ENCODE assay signal across 10 mouse cellular contexts in the genomic region with DNA sequence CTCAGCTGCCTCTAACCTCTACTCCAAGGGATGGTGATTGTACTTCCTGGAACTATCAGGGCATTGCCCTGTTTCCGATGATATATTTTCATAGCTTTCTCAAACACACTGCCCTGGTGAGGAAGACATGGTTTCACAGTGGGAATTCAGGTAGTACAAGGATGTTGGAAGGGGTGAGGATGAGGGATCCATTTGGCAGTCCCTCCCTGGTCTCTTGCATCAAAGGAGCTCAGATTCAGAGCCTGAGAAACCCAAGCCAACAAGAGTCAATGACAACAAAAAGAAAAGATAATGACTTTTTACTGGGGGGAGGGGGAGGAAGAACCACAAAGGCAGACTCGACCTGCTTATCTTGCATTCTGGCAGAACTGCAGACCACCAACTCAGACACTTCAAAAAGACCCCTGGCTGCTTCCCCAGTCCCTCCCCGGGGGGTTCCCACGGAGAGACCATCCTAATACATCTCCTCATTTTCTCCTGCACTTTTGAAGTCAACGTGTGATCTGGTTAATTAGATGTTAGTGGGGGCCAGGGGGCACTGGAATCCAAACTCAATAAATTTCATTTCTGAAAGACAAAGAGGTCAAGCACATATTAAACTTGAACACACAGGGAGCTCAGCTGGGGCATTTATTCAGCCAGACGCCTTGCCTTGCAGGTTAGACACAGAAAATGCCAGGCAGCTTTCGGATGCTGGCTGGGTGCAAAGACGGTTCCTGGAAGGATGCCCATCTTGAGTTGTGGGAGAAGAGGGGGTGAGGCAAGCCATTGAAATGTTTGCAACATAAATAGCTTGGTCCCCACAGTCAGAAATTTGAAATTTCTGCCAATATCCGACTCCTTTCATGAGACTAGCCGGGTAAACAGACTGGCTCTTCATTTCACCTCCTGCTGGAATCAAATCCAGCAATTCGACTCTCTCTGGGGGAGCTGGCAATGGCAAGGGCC.
DNase-seq lines count a peak whose midpoint lies in the region; ATAC-seq lines count a peak whose summit lies in the region.
"Had no signal": no experiment of that assay in that cellular context is flagged by ENCODE, and none has a peak within 500 bp of the region (broad histone marks: within the 10 kb centered on the region; RNA-seq: fewer than 3 reads in every experiment).

No protein-coding gene starts in this region.

- no peak overlapping the region for H3K9ac ChIP-seq in embryonic facial prominence, embryonic 14.5 days (ENCODE audit: low read depth, low read length)
- no peak overlapping the region for H3K9ac ChIP-seq in midbrain, embryonic 15.5 days
- H3K9ac ChIP-seq in midbrain, embryonic 13.5 days (replicated peaks) = no peak overlapping the region
- H3K9ac ChIP-seq: heart, embryonic 15.5 days had no signal

- no peak overlapping the region for H3K27ac ChIP-seq in embryonic facial prominence, embryonic 14.5 days (replicated peaks; ENCODE audit: low read depth, low read length)
- H3K27ac ChIP-seq in embryonic facial prominence, embryonic 10.5 days (replicated peaks) = no peak overlapping the region; the same call in 1 of the 2 replicates
- peak overlapping the region; percentile 44; the same call in 1 of the 2 replicates for H3K27ac ChIP-seq in midbrain, embryonic 15.5 days
- no peak overlapping the region for H3K27ac ChIP-seq in midbrain, embryonic 13.5 days
- H3K27ac ChIP-seq: heart, embryonic 15.5 days had no signal

- H3K4me3 ChIP-seq in embryonic facial prominence, embryonic 14.5 days (ENCODE audit: low read depth, low read length) = no peak overlapping the region
- no peak overlapping the region for H3K4me3 ChIP-seq in embryonic facial prominence, embryonic 10.5 days
- no peak overlapping the region for H3K4me3 ChIP-seq in midbrain, embryonic 15.5 days
- H3K4me3 ChIP-seq in midbrain, embryonic 13.5 days (replicated peaks) = no peak overlapping the region
- H3K4me3 ChIP-seq: heart, embryonic 15.5 days had no signal

- peaks cover 6% of the 10 kb centered on the region; the same call in 1 of the 2 replicates for H3K9me3 ChIP-seq in embryonic facial prominence, embryonic 14.5 days (ENCODE audit: control insufficient read depth, low read length)
- H3K9me3 ChIP-seq in embryonic facial prominence, embryonic 10.5 days = peaks cover 14% of the 10 kb centered on the region
- no peaks in the 10 kb centered on the region for H3K9me3 ChIP-seq in midbrain, embryonic 15.5 days
- H3K9me3 ChIP-seq in midbrain, embryonic 13.5 days = 0 out of 2 replicates have a peak, but pooled peaks cover 2% of the 10 kb centered on the region
- H3K9me3 ChIP-seq: heart, embryonic 15.5 days had no signal

- peak; percentile 78 for DNase-seq in embryonic facial prominence, embryonic 14.5 days (ENCODE audit: low spot score)
- DNase-seq in embryonic facial prominence, embryonic 10.5 days (ENCODE audit: low spot score) = no peak
- peak; percentile 40 to 51 for DNase-seq in layer of hippocampus, adult 8-10 months (ENCODE audit: low spot score in 2 of 2)
- DNase-seq in right cerebral cortex, postnatal 25 days = peak; percentile 27
- DNase-seq in gastrocnemius, postnatal 10 days = no peak
- no peak for DNase-seq in retina, embryonic 14.5 days (ENCODE audit: low spot score)
- DNase-seq: thymus, adult 2 months had no signal

- no peak for ATAC-seq in embryonic facial prominence, embryonic 14.5 days (ENCODE audit: low read depth)
- peak; percentile 62 for ATAC-seq in midbrain, embryonic 15.5 days (replicated peaks)
- no peak for ATAC-seq in midbrain, embryonic 13.5 days

- peaks cover 10% of the 10 kb centered on the region for H3K4me1 ChIP-seq in embryonic facial prominence, embryonic 14.5 days (ENCODE audit: control insufficient read depth, insufficient read depth, low read length)
- 0 out of 2 replicates have a peak, but pooled peaks cover 3% of the 10 kb centered on the region for H3K4me1 ChIP-seq in embryonic facial prominence, embryonic 10.5 days
- H3K4me1 ChIP-seq in midbrain, embryonic 15.5 days = peaks cover 5% of the 10 kb centered on the region; the same call in 1 of the 2 replicates
- 0 out of 2 replicates have a peak, but pooled peaks cover 6% of the 10 kb centered on the region for H3K4me1 ChIP-seq in midbrain, embryonic 13.5 days (replicated peaks)

- WGBS in embryonic facial prominence, embryonic 14.5 days = 30% methylated on average over 11 of the region's 11 CpGs
- 54% methylated on average over 11 of the region's 11 CpGs for WGBS in embryonic facial prominence, embryonic 10.5 days
- 32% methylated on average over 11 of the region's 11 CpGs for WGBS in midbrain, embryonic 15.5 days
- 41% methylated on average over 11 of the region's 11 CpGs for WGBS in midbrain, embryonic 13.5 days

- H3K27me3 ChIP-seq in embryonic facial prominence, embryonic 14.5 days (replicated peaks; ENCODE audit: control insufficient read depth, insufficient read depth, low read length) = no peaks in the 10 kb centered on the region
- H3K27me3 ChIP-seq in embryonic facial prominence, embryonic 10.5 days (replicated peaks; ENCODE audit: low read depth, poor library complexity, severe bottlenecking) = no peaks in the 10 kb centered on the region
- no peaks in the 10 kb centered on the region for H3K27me3 ChIP-seq in midbrain, embryonic 15.5 days (replicated peaks)
- H3K27me3 ChIP-seq in midbrain, embryonic 13.5 days = no peaks in the 10 kb centered on the region
- H3K27me3 ChIP-seq: heart, embryonic 15.5 days had no signal

- H3K4me2 ChIP-seq in embryonic facial prominence, embryonic 14.5 days (ENCODE audit: low read depth, low read length) = no peak overlapping the region
- H3K4me2 ChIP-seq in midbrain, embryonic 15.5 days = no peak overlapping the region
- no peak overlapping the region for H3K4me2 ChIP-seq in midbrain, embryonic 13.5 days (replicated peaks)
- H3K4me2 ChIP-seq: heart, embryonic 15.5 days had no signal

- H3K36me3 ChIP-seq in embryonic facial prominence, embryonic 14.5 days (ENCODE audit: control insufficient read depth, insufficient read depth, low read length) = no peaks in the 10 kb centered on the region
- no peaks in the 10 kb centered on the region for H3K36me3 ChIP-seq in embryonic facial prominence, embryonic 10.5 days (replicated peaks)
- H3K36me3 ChIP-seq in midbrain, embryonic 15.5 days (replicated peaks) = no peaks in the 10 kb centered on the region
- no peaks in the 10 kb centered on the region for H3K36me3 ChIP-seq in midbrain, embryonic 13.5 days
- H3K36me3 ChIP-seq: heart, embryonic 15.5 days had no signal

Comparison
In these comparisons a context has a peak if more than half of its experiments do, and no peak if none do; other contexts are left out.
1. DNase-seq: peak in embryonic facial prominence, embryonic 14.5 days (single experiment), layer of hippocampus, adult 8-10 months (2 of 2) and right cerebral cortex, postnatal 25 days (single experiment); none in embryonic facial prominence, embryonic 10.5 days (single experiment), gastrocnemius, postnatal 10 days (single experiment) and retina, embryonic 14.5 days (single experiment).